Mouse (Mus musculus): ENCODE data around the gene Ano2. TPM values are rescaled to one million over a fixed set of nuclear protein-coding genes. Genes with fewer than 3 reads are reported as not detected.
A peak's percentile ranks its signal among the peaks of the same experiment; 100 is the strongest.

Gene Ano2
- 1.0 TPM in 1 of 3 replicates, not detected in the others for total RNA-seq (2017)

DNA sequence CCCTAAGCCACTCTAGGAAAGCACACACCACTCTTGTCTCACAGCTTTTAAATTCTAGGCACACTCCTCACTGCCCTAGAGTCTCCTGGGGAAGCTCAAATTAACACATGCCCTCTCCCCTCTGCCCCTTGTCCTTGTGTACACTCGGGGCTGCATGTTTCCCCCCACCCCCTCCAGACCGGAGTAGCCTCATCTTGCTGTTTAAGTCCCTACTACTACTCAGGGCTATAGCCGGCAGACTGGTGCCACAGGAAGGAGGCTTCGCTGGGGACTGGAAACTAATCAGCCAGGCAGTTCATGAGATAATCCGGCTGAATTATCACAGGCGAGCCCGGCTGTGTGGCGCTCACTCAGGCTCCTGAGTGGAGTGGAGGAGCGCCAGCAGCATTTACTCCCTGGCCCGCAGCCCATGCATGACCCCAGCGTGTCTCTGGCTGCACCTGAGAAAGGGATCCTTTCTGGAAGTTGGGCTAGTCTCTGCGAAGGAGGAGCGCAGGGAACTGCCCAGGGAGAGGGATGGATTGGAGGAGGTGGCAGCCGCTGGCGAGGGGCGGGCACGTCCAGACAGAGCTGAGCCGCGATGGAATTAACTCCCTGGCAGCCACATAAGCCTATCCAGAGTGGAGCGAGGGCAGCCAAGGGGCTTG lies at the start of gene Ano2:
Gene Ano2 (plus strand): TSS at position 363 of the 647 bp plus-strand sequence.
- no peak for ATAC-seq (replicated peaks; ENCODE audit: insufficient number of reproducible peaks, low FRiP score, low TSS enrichment, poor library complexity, severe bottlenecking)

DNA sequence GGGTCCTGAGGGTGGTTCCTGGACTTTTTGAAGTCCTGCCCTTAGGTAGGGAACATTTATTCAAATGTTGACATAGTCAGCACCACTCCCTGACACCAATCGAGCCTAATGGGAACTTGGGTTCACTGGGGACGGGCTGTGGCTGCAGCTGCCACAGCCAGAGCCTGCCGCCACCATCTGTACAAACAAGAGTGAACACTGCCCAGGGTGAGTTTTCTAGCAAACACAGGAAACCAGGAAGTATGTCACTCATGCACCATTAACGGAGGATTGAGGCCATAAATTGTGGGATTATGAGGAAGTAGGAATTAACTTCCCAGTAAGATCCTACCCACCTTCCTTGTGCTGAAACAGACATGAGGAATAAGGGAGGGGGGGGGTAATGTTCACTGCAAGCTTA lies 49.7 kb upstream of the Ano2 start:
- no peak for ATAC-seq (replicated peaks; ENCODE audit: insufficient number of reproducible peaks, low FRiP score, low TSS enrichment, poor library complexity, severe bottlenecking)

DNA sequence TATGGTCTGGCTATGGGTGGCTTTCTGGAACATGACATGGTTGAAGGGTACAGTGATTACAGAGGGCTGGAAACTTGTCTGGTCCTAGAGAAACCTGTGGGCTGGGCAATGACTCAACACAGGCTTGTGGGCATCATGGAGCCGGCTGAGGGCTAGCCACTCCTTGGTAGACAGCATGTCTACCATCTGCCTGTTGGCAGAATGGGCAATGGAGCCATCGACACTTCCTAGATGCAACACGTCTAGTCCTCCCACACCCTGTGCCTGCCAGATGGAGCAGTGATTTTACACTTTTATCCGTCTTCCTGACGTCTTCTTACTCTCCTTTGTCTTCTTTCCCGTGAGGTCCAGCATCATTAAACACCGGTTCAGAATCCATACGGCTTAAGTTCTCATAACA lies 49.1 kb upstream of the Ano2 start:
- no peak for ATAC-seq (replicated peaks; ENCODE audit: insufficient number of reproducible peaks, low FRiP score, low TSS enrichment, poor library complexity, severe bottlenecking)

DNA sequence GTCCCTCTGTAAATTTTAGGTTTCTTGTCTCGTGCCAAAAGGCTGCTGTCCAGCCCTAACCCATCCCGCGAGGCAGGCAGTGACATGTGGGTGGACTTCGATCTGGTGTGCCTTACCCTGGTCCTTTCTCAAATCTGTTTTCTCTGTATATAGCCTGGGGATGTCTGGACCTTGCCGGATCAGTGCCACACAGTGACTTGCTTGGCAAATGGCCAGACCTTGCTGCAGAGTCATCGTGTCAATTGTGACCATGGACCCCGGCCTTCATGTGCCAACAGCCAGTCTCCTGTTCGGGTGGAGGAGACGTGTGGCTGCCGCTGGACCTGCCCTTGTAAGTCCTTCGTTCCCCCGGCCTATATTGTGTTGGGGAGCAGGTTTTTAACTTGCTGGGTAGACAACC lies 41.3 kb upstream of the Ano2 start:
- ATAC-seq (replicated peaks; ENCODE audit: insufficient number of reproducible peaks, low FRiP score, low TSS enrichment, poor library complexity, severe bottlenecking) = no peak

DNA sequence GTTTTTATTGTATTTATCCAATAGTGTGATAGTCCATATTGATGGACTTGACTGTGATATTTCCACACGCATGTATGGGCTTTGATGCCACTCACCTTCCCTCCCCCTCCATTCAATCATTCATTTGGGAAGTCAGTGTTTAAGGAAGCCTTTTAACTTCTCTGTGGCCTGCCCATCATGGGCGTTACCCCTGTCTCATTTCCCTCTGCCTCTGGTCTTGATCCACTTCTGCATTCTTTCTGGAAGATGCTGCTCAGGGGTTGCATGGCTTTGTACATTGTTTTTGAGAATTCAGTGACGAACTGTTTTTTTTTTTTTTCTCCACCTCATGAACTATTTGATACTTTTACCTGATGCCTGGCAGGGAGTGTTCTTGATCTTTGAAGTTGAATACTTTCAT lies 38.9 kb upstream of the Ano2 start:
- peak; percentile 94 for ATAC-seq (replicated peaks; ENCODE audit: insufficient number of reproducible peaks, low FRiP score, low TSS enrichment, poor library complexity, severe bottlenecking)

DNA sequence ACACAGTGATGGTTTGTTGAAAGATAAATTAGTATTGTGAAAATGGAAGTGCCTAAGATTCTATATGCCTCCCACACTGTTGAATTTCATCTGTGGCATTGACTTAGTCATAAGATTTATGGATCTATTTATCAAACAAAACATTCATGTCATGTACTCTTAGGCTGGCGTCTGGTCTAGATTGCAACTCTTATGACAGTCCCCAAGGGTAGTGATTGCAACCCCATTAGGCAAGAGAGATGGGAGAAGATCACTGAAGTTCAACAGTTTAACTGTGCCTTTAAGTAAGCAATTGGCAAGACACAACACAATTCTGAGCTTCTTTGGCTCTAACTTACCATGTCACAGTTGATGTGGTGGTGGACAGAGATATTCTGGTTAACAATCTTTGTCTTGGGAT lies 36.8 kb upstream of the Ano2 start:
- ATAC-seq (replicated peaks; ENCODE audit: insufficient number of reproducible peaks, low FRiP score, low TSS enrichment, poor library complexity, severe bottlenecking) = no peak

DNA sequence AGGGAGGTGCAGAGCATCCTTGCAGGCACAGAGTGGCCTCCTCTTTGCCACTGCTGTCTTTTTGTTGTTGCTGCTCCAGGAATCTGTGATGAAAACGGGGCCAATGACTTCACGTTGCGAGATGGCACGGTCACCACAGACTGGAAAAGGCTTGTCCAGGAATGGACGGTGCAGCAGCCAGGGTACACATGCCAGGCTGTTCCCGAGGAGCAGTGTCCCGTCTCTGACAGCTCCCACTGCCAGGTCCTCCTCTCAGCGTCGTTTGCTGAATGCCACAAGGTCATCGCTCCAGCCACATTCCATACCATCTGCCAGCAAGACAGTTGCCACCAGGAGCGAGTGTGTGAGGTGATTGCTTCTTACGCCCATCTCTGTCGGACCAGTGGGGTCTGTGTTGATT lies 33.3 kb upstream of the Ano2 start:
- no peak for ATAC-seq (replicated peaks; ENCODE audit: insufficient number of reproducible peaks, low FRiP score, low TSS enrichment, poor library complexity, severe bottlenecking)

DNA sequence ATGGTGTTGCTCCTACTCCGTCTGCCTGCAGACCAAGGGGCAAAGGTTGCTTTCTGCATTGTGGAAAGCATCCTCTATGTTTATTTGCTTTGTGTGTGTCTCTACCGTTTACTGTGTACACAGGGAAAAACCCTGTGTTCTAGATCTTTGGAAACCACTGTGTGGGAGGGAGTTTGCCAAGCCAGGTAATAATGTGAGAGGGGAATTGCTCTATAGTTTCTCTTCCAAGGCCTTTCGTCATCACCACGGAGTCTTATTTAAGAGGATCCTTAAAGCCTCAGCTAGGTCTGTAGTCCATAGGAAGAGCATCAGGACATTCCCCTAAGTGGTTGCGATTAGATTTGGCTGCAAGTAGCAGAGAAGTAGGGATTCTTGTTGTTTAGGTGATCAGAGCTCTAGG lies 32.3 kb upstream of the Ano2 start:
- ATAC-seq (replicated peaks; ENCODE audit: insufficient number of reproducible peaks, low FRiP score, low TSS enrichment, poor library complexity, severe bottlenecking) = no peak

DNA sequence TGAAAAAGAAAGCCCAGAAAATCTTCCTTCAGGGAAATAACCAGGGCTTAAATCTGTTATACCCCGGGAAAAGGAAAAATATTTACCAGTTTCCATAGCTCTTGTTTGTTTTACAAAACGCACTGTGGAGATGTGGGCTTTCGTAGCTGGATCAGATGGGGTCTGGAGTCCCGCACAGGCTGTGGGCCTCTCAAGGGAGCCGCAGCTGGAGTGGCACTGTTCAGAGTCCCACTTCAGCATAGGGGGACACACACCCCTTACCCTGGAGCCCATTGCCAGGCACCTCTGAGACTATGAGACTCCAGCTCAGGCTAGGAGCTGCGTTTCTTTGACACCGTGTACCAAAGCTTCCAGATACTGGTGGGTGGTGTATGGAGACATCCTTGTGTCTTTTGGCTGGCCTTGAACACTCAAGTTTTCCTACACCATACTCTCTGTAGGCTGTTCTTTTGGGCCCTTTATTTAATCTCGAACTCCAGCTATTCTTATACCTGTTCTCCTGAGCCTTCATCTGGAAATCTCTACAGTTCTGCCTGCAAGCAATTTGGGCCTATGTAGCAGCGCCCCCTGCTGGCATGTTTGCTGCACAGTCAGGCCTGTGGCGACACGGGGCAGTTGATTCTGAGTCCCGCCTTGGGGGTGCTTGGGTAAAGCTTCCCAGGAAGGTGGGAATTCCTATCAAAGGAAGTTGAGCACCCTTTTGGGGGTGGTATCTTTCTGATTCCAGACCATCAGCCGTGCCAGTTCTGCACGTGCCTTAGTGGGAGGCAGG lies 28.9 kb upstream of the Ano2 start:
- peak; percentile 77; the same call in 1 of the 2 replicates for ATAC-seq (replicated peaks; ENCODE audit: insufficient number of reproducible peaks, low FRiP score, low TSS enrichment, poor library complexity, severe bottlenecking)

DNA sequence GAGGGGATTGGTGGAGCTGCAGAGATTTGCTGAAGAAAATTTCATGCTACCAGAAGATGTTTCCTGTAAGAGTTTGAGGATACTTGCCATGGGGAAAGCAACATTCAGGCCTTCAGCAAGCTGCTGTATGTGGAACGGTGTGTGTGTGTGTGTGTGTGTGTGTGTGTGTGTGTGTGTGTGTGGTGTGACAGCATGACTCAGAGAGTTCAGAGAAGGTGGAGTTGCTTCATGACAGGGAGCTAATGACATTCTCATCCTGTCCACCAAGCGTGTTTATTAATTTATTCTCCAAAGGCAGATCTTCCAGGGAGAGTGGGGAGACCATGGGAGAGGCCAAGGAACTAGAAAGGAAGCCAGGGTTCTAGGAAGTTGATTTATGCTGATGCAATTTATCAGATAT lies 26.3 kb upstream of the Ano2 start:
- ATAC-seq (replicated peaks; ENCODE audit: insufficient number of reproducible peaks, low FRiP score, low TSS enrichment, poor library complexity, severe bottlenecking) = no peak

DNA sequence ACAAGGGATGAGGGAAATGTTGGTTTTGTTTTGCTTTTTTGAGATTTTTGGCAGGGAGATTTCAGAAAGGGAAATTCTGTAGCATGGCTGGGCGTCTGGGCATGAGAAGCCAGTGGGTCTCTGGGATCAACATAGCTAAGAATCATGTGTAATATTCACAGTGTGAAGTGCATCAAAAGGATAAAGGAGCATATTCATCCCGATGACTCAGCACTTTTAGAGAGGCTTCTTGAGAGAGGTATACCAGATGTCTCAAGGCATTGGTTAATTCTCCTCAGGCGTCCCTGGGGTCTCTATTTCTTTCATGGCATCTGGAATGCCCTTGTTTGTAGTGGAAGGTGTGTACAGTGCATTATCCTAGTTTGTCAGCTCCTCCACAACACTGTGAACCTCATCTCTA lies 18.4 kb upstream of the Ano2 start:
- no peak for ATAC-seq (replicated peaks; ENCODE audit: insufficient number of reproducible peaks, low FRiP score, low TSS enrichment, poor library complexity, severe bottlenecking)

DNA sequence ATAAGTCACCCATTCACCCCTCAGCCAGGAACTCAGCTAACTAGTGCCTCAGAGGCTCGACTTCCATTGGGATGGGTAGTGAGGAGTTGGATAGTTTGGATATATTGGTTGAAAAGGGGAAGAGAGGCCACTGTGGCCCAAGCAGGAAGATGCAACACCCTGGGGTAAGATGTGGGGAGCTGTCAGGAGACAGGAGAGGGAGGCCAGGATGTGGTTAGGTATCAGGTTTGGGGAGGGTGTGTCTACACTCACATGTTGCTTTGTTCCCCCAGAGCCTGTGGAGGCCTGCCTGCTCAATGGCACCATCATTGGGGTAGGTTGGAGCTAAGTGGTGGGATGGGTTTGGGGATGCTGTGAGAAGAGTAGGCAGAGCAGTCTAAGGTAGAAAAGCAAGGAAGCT lies 11.7 kb upstream of the Ano2 start:
- no peak for ATAC-seq (replicated peaks; ENCODE audit: insufficient number of reproducible peaks, low FRiP score, low TSS enrichment, poor library complexity, severe bottlenecking)

DNA sequence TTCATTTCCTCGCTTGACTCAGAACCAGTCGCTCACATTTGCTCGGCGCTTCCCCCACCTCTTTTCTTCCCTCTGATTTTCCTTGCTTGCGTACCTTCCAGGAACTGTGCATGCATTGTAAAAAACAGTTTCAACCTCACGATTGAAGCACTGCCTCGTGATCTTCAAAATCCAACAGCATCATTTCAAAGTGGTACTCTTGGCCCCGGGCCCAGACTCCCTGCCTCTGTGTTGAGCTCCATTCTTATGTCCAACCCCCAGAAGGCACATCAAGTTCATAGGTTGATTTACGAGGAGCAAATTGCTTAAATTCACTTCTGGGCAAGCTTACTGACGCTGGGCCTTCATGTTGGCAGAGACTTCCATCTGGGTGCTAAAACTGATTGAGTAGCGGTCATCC lies 9.6 kb upstream of the Ano2 start:
- no peak for ATAC-seq (replicated peaks; ENCODE audit: insufficient number of reproducible peaks, low FRiP score, low TSS enrichment, poor library complexity, severe bottlenecking)

DNA sequence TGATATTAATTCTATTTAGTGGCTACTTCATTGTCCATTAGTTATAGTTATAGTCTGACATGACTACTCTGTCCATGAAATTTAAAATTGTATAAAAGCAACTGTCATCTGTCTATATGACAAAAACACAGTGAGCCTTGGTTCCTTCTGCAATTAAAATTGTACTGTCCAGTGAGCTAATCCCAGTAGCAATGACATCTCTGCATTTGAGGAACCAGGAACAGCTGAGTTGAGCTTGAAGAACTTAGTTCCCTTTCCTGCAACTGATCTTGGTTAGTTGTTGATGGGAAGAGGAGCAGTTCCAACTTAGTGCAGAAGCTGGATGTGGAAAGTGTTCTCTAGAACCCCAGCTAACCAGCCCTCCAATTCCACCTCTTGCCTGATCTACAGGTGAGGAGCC lies 4.8 kb upstream of the Ano2 start:
- ATAC-seq (replicated peaks; ENCODE audit: insufficient number of reproducible peaks, low FRiP score, low TSS enrichment, poor library complexity, severe bottlenecking) = 0 out of 2 replicates have a peak, but pooled peaks have one; percentile 44

DNA sequence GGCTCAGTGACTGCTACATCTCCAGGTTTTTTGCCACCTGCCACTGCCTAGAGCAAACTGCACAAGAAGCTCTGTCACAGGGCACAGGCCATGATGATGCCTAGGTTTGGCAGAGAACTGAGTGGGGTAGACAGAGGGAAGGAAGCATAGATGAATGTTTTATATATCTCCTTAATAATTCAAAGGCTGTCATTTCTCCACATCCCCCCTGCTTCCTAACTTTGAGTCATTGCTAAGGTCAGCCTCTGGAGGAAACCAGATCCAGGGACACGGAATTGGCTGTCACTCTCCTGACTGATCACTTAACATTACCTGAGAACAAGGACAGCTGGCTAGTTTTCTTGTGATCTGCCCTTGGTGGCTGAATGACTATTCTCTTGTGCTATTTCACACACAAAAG lies 2.2 kb upstream of the Ano2 start:
- no peak for ATAC-seq (replicated peaks; ENCODE audit: insufficient number of reproducible peaks, low FRiP score, low TSS enrichment, poor library complexity, severe bottlenecking)

DNA sequence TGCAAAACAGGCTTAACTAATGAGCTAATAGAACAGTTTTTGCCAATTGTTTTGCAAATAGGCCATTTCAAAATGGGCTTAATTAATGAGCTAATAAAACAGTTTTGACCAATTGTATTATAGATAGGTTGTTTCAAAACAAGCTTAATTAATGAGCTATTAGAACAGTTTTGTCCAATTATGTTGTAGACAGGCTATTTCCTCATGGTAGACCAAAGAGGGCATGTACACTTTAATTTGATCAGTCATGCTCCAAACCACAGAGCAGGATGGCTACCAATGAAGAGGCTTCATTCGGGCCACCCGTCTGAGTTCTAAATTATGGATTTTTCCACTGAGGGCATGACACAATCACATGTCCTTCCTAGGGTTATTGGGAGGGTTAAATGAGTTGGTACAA lies 10.9 kb downstream of the Ano2 start:
- no peak for ATAC-seq (replicated peaks; ENCODE audit: insufficient number of reproducible peaks, low FRiP score, low TSS enrichment, poor library complexity, severe bottlenecking)

DNA sequence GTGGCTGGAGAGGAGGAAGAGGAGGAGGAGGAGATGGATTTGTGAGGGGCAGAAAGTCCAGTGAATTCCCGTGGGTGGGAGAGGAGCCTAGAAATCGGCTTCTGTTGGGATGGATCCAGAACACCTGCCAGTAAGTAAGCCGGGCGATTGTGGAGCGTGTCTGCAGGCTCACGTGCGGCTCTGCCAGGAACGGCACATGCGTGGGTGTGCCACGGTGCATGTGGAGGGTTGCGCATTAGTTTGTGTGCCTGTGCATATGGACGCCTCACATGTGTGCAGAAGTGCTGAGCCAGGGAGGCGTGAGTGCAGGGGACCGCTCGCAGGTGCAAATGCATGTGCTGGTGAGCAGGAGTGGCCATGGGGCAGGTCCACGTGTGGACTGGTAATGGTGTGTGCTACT lies 21.0 kb downstream of the Ano2 start:
- ATAC-seq (replicated peaks; ENCODE audit: insufficient number of reproducible peaks, low FRiP score, low TSS enrichment, poor library complexity, severe bottlenecking) = no peak

DNA sequence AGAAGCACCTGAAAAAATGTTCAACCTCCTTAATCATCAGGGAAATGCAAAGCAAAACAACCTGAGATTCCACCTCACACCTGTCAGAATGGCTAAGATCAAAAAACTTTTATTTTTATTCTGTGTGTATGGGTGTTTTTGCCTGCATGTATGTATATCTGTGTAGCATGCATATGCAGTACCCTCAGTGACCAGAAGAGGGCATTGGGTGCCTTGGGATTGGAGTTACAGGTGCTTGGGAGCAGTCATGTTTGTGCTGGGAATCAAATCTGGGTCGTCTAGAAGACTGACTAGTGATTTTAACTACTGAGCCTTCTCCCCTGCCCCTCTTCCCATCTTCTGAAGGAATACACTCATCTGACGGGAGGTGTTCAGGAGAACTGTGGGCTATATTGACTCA lies 36.2 kb downstream of the Ano2 start:
- ATAC-seq (replicated peaks; ENCODE audit: insufficient number of reproducible peaks, low FRiP score, low TSS enrichment, poor library complexity, severe bottlenecking) = no peak

DNA sequence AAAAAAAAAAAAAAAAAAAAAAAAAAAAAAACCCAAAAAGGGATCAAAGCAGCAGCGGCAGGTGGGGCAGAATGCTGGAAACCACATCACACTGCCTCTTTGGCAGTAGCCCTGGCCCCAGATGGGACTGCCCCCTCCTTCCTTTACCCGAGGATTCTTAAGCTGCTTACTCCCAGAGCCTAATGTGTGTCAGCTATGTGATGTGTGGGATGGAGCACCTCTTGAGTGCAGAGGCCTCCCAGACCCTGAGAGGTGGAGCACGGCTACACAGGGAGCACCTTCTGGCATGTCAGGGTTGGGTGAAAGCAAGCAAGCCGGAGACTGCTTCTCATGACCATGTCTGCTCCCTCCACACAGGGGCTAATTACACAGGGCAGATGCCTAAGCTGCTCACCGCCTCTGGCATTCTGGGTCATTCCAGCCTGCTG lies 37.3 kb downstream of the Ano2 start:
- no peak for ATAC-seq (replicated peaks; ENCODE audit: insufficient number of reproducible peaks, low FRiP score, low TSS enrichment, poor library complexity, severe bottlenecking)

DNA sequence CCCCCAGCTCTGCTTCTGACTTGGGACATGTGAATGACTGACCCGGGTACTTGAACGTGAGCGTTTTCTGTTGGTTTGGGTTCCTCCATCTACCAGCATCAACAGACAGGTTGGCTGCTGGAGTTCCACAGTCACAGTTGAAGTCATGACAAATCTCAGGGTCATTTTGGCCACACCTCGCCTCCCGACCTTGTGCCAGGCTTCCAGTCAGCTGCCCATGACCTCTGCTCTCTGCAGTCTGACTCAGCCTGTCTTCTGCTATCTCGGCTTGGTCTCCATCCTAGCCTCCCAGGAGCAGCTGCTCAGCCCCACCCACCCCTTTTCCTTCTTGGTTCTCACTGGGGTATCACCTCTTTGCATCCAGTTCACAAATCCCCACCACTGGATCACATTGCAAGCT lies 39.3 kb downstream of the Ano2 start:
- ATAC-seq (replicated peaks; ENCODE audit: insufficient number of reproducible peaks, low FRiP score, low TSS enrichment, poor library complexity, severe bottlenecking) = no peak

All from monocyte, adult 5-6 weeks (primary cell).